Mouse (Mus musculus): ENCODE results near the gene Ctdspl.

- no peak for TF ChIP-seq CTCF (IDR thresholded peaks at IDR 0.05; ENCODE audit: low read depth)
- TF ChIP-seq EP300 (IDR thresholded peaks at IDR 0.05; ENCODE audit: low read depth) = no peak
These were observed 99.0 kb downstream of the Ctdspl start for GRCm38 (mm10) chr9:119025263-119025662.
